21 mouse cellular contexts compared by ENCODE assay signal in the genomic region with DNA sequence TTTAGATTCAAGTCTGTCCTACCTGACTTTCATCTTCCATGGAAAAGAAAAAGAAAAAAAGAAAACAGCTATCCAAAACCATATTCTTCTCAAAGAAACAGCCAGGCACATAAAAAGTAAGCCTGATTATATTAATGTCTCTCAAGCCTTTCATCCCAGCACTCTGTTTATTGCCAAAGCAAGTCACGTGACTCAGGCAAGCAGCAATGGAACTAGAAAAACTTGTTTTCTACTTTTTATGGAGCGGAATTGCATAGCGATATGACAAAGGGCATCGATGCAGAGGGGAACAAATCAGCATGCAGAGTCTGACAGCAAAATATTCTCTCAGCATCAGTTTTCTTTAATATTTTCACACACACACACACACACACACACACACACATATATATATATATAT.
A peak's percentile ranks its signal among the peaks of the same experiment; 100 is the strongest.
DNase-seq lines count a peak whose midpoint lies in the region; ATAC-seq and TF ChIP-seq lines count a peak whose summit lies in the region.
"Had no signal": no experiment of that assay in that cellular context is flagged by ENCODE, and none has a peak within 500 bp of the region (broad histone marks: within the 10 kb centered on the region; RNA-seq: fewer than 3 reads in every experiment).

No protein-coding gene starts in this region.

- TF ChIP-seq POLR2A in myocyte (IDR thresholded peaks at IDR 0.05; ENCODE audit: insufficient read length, low read depth), result no peak

- no peak overlapping the region for H3ac ChIP-seq in myocyte (ENCODE audit: control insufficient read depth, insufficient read length)

- no peak overlapping the region for H3K27ac ChIP-seq in embryonic facial prominence, embryonic 14.5 days (replicated peaks; ENCODE audit: low read depth, low read length)
- no peak overlapping the region for H3K27ac ChIP-seq in embryonic facial prominence, embryonic 10.5 days (replicated peaks)
- H3K27ac ChIP-seq in intestine, embryonic 15.5 days, result no peak overlapping the region
- H3K27ac ChIP-seq: embryonic facial prominence, embryonic 12.5 days; forebrain, embryonic 13.5 days; heart, adult 2 months had no signal

- H3K9me3 ChIP-seq in embryonic facial prominence, embryonic 14.5 days (ENCODE audit: control insufficient read depth, low read length), result no peaks in the 10 kb centered on the region
- no peaks in the 10 kb centered on the region for H3K9me3 ChIP-seq in embryonic facial prominence, embryonic 10.5 days
- H3K9me3 ChIP-seq in intestine, embryonic 15.5 days, result no peaks in the 10 kb centered on the region
- H3K9me3 ChIP-seq: embryonic facial prominence, embryonic 12.5 days; forebrain, embryonic 13.5 days; heart, embryonic 12.5 days had no signal

- H3K36me3 ChIP-seq in embryonic facial prominence, embryonic 14.5 days (ENCODE audit: control insufficient read depth, insufficient read depth, low read length), result no peaks in the 10 kb centered on the region
- H3K36me3 ChIP-seq in embryonic facial prominence, embryonic 10.5 days (replicated peaks), result no peaks in the 10 kb centered on the region
- H3K36me3 ChIP-seq in intestine, embryonic 15.5 days, result no peaks in the 10 kb centered on the region
- no peaks in the 10 kb centered on the region for H3K36me3 ChIP-seq in myocyte (ENCODE audit: control insufficient read depth, insufficient read depth)
- H3K36me3 ChIP-seq: embryonic facial prominence, embryonic 12.5 days; G1E; heart, embryonic 12.5 days had no signal

- WGBS in embryonic facial prominence, embryonic 14.5 days, result 80% methylated on average over 4 of the region's 4 CpGs
- 93% methylated on average over 4 of the region's 4 CpGs for WGBS in embryonic facial prominence, embryonic 10.5 days
- 61% methylated on average over 4 of the region's 4 CpGs for WGBS in intestine, embryonic 15.5 days

- no peaks in the 10 kb centered on the region for H3K27me3 ChIP-seq in embryonic facial prominence, embryonic 14.5 days (replicated peaks; ENCODE audit: control insufficient read depth, insufficient read depth, low read length)
- H3K27me3 ChIP-seq in embryonic facial prominence, embryonic 10.5 days (replicated peaks; ENCODE audit: low read depth, poor library complexity, severe bottlenecking), result no peaks in the 10 kb centered on the region
- no peaks in the 10 kb centered on the region for H3K27me3 ChIP-seq in intestine, embryonic 15.5 days (replicated peaks)
- no peaks in the 10 kb centered on the region for H3K27me3 ChIP-seq in myocyte (ENCODE audit: control insufficient read depth, insufficient read depth, insufficient read length)
- H3K27me3 ChIP-seq: embryonic facial prominence, embryonic 12.5 days; forebrain, embryonic 13.5 days; heart, embryonic 12.5 days had no signal

- no peak overlapping the region for H3K9ac ChIP-seq in embryonic facial prominence, embryonic 14.5 days (ENCODE audit: low read depth, low read length)
- no peak overlapping the region for H3K9ac ChIP-seq in intestine, embryonic 15.5 days
- H3K9ac ChIP-seq: embryonic facial prominence, embryonic 12.5 days; forebrain, embryonic 13.5 days; forebrain, postnatal 0 days; heart, embryonic 12.5 days had no signal

- no peak overlapping the region for H3K4me3 ChIP-seq in embryonic facial prominence, embryonic 14.5 days (ENCODE audit: low read depth, low read length)
- H3K4me3 ChIP-seq in embryonic facial prominence, embryonic 10.5 days, result no peak overlapping the region
- no peak overlapping the region for H3K4me3 ChIP-seq in intestine, embryonic 15.5 days (replicated peaks)
- H3K4me3 ChIP-seq in myocyte, result no peak overlapping the region
- H3K4me3 ChIP-seq: embryonic facial prominence, embryonic 12.5 days; forebrain, embryonic 13.5 days; heart, adult 2 months; heart, embryonic 12.5 days had no signal

- no peaks in the 10 kb centered on the region for H3K79me2 ChIP-seq in myocyte (ENCODE audit: control insufficient read depth, insufficient read depth)

- no peaks in the 10 kb centered on the region for H3K4me1 ChIP-seq in embryonic facial prominence, embryonic 14.5 days (ENCODE audit: control insufficient read depth, insufficient read depth, low read length)
- H3K4me1 ChIP-seq in embryonic facial prominence, embryonic 10.5 days, result no peaks in the 10 kb centered on the region
- H3K4me1 ChIP-seq in intestine, embryonic 15.5 days (replicated peaks), result no peaks in the 10 kb centered on the region
- H3K4me1 ChIP-seq: embryonic facial prominence, embryonic 12.5 days; forebrain, embryonic 13.5 days; heart, embryonic 12.5 days had no signal

- H3K4me2 ChIP-seq in embryonic facial prominence, embryonic 14.5 days (ENCODE audit: low read depth, low read length), result no peak overlapping the region
- no peak overlapping the region for H3K4me2 ChIP-seq in intestine, embryonic 15.5 days (replicated peaks)
- H3K4me2 ChIP-seq in myocyte (ENCODE audit: low read depth), result no peak overlapping the region
- H3K4me2 ChIP-seq: embryonic facial prominence, embryonic 12.5 days; forebrain, embryonic 13.5 days; heart, embryonic 12.5 days had no signal

- ATAC-seq in embryonic facial prominence, embryonic 14.5 days (ENCODE audit: low read depth), result peak; percentile 63
- peak; percentile 97 for ATAC-seq in intestine, embryonic 15.5 days
- ATAC-seq: CD4-positive, CD25-positive, alpha-beta regulatory T cell, adult 4 months; forebrain, embryonic 13.5 days; forebrain, postnatal 0 days had no signal

- DNase-seq in embryonic facial prominence, embryonic 14.5 days (ENCODE audit: low spot score), result peak; percentile 48
- no peak for DNase-seq in embryonic facial prominence, embryonic 10.5 days (ENCODE audit: low spot score)
- peak; percentile 1 for DNase-seq in lung, postnatal 25 days (ENCODE audit: low spot score)
- DNase-seq in lung, postnatal 14 days, result no peak
- DNase-seq in heart, adult 9 months (ENCODE audit: low spot score in 2 of 2), result no peak
- DNase-seq: adrenal gland, adult 8-10 months; adrenal gland, postnatal 36 days; B cell, adult 2 months; cerebellum, adult 2 months; cerebellum, postnatal 10 days; embryo, embryonic 11 days; forebrain, postnatal 0 days; gastrocnemius, postnatal 14 days; heart, adult 2 months had no signal

TF ChIP-seq in myocyte, 11 proteins besides CTCF, POLR2A, EP300 and RAD21:
- no peak for TF ChIP-seq MAX (IDR thresholded peaks at IDR 0.05; ENCODE audit: low read depth)
- peak; percentile 10 for TF ChIP-seq USF1 (IDR thresholded peaks at IDR 0.05; ENCODE audit: low read depth)

Comparison
In these comparisons a context has a peak if more than half of its experiments do, and no peak if none do; other contexts are left out.
1. DNase-seq: peak in embryonic facial prominence, embryonic 14.5 days (single experiment) and lung, postnatal 25 days (single experiment); none in embryonic facial prominence, embryonic 10.5 days (single experiment), lung, postnatal 14 days (single experiment) and heart, adult 9 months (0 of 2).